Mouse (Mus musculus) heart, postnatal 0 days (tissue): Measurements from ENCODE around the gene Pxdn. TPM values are rescaled to one million over a fixed set of nuclear protein-coding genes. Genes with fewer than 3 reads are reported as not detected.

Experiments used
- ATAC-seq: fragments of 200-750 bp; cut with Nextera tagmentation; 2 replicates; pipeline ENCODE4 v1.8.0; 2017; ENCODE audit warnings: low read depth, moderate number of reproducible peaks, moderate library complexity; ENCODE audit not compliant: insufficient read depth
- DNase-seq: peaks from one replicate; pipeline ENCODE4 v3.0.0-alpha.2; 2016; ENCODE audit warnings: low spot score
- H3K27ac ChIP-seq: fragments of 300-500 bp; sonication (generic); 2 replicates; pipeline ENCODE4 v1.5.1; 2014; ENCODE audit warnings: low read depth, mild to moderate bottlenecking
- H3K27me3 ChIP-seq: fragments of 300-500 bp; sonication (generic); 2 replicates; pipeline ENCODE4 v1.6.1; 2014; ENCODE audit warnings: low read length, mixed read lengths; ENCODE audit not compliant: control insufficient read depth, insufficient read depth
- H3K36me3 ChIP-seq: fragments of 300-500 bp; sonication (generic); replicated peaks from 2 replicates; pipeline ENCODE4 v1.6.1; 2014; ENCODE audit warnings: low read length, mixed read lengths; ENCODE audit not compliant: control insufficient read depth, insufficient read depth
- H3K4me1 ChIP-seq: fragments of 300-500 bp; sonication (generic); 2 replicates; pipeline ENCODE4 v1.6.1; 2014; ENCODE audit warnings: antibody characterized with exemption; ENCODE audit not compliant: control insufficient read depth, insufficient read depth
- H3K4me2 ChIP-seq: fragments of 300-500 bp; sonication (generic); 2 replicates; pipeline ENCODE4 v1.6.1; 2014; ENCODE audit warnings: low read depth, mild to moderate bottlenecking, low read length, moderate library complexity
- H3K4me3 ChIP-seq: fragments of 300-500 bp; sonication (generic); 2 replicates; pipeline ENCODE4 v1.5.1; 2014; ENCODE audit warnings: low read depth, low read length
- H3K9ac ChIP-seq: fragments of 300-500 bp; sonication (generic); replicated peaks from 2 replicates; pipeline ENCODE4 v1.6.1; 2014; ENCODE audit warnings: low read depth, low read length, mixed read lengths
- H3K9me3 ChIP-seq: fragments of 300-500 bp; sonication (generic); replicated peaks from 2 replicates; pipeline ENCODE4 v1.6.1; 2016; ENCODE audit warnings: low read length; ENCODE audit not compliant: control insufficient read depth
- CTCF ChIP-seq: IDR thresholded peaks from 2 replicates; pipeline ENCODE4 v1.5.1; 2016; ENCODE audit warnings: antibody characterized with exemption, control low read depth, low read depth
- EP300 ChIP-seq: IDR thresholded peaks from 2 replicates; pipeline ENCODE4 v1.6.1; 2016; ENCODE audit warnings: antibody characterized with exemption, low read depth
- WGBS: fragments of 180-500 bp; shearing (Covaris S2); extraction: QIAGEN DNeasy Blood & Tissue Kit; methylation state at CpG from one replicate; pipeline ENCODE4 v1.1.7; 2014; 5-methylcytosine and 5-hydroxymethylcytosine counted together
- polyA plus RNA-seq: library from polyadenylated mRNA; unstranded; fragments of >200 nt; fragmentation: Nextera tagmentation; extraction: Ambion mirVana; gene quantifications from 2 replicates; pipeline ENCODE4 v1.2.1, GENCODE M21; 2015
- total RNA-seq: library from RNA; depleted of rRNA; stranded (reverse); fragments of >200 nt; gene quantifications from 2 replicates; pipeline ENCODE4 v1.2.3, GENCODE M21; 2014; ENCODE audit warnings: low replicate concordance

Pxdn gene
- total and polyA plus RNA-seq, 2 experiments from 2014 or later: 49.7 to 144 TPM

DNA sequence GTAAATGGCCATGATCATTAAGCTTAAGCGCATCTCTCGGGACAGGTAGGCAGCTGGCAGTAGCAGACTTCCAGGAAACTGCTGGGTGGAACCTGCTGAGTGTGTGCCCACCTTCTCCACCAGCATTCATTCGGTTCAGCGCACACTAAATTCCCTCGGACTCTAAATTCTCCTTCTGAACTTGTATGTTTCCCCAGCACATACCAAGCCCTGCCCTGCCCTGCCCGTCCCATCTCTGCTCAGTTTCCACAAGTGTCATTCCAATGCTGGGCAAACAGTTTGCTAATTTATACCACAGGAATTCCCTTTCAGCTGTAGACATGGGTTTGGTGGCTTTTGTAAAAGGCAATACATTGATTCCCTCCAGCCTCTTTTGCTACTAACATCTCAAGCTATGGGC lies 27.6 kb downstream of the Pxdn start:
- H3K27me3 ChIP-seq: no peaks in the 10 kb centered on the region
- TF ChIP-seq EP300: no peak
- no peak for TF ChIP-seq CTCF
- no peak for DNase-seq
- H3K9ac ChIP-seq: no peak overlapping the region
- 86% methylated on average over 6 of the region's 6 CpGs for WGBS
- peaks cover 19% of the 10 kb centered on the region for H3K4me1 ChIP-seq
- peaks cover 9% of the 10 kb centered on the region; the same call in 1 of the 2 replicates for H3K36me3 ChIP-seq
- no peak for ATAC-seq
- H3K4me2 ChIP-seq: no peak overlapping the region
- H3K9me3 ChIP-seq: no peaks in the 10 kb centered on the region
- no peak overlapping the region for H3K27ac ChIP-seq
- H3K4me3 ChIP-seq: no peak overlapping the region

DNA sequence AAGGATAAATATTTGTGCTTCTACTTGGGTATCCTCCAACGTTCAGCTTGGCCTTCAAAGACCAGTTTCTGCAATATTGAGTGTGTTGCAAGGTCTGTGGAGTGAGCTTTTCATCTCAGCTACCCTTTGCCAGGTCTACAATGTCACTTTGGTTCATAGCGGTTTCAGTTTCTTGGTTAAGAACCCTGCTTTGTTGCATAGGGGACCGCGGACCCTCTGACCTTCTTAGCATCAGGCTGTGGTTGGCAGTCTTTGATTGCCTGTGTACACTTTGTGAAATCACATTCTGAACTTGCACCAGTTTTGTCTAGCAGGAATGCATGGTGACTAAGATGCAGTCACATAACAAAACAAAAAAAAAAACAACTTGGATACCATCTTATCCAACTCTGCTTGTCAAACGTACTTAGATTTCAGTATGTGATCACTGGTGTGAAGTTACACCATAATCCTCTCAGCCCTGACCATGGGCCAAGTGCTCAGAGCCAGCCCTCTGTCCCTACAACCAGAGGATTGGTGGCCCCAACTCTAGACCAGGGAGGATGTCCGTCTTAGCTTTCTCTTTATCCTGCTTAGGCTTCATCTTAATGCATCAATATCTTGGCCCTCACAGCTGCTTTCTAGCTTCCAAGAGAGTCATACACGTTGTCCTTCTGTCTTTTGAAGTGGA lies 34.5 kb downstream of the Pxdn start:
- Histone ChIP-seq H3K27ac (peak overlapping the region; percentile 41; the same call in 1 of the 2 replicates), H3K4me1 (peaks cover 17% of the 10 kb centered on the region), H3K9me3 (no peaks in the 10 kb centered on the region), H3K36me3 (peaks cover 36% of the 10 kb centered on the region), H3K4me3 (no peak overlapping the region), H3K4me2 (no peak overlapping the region), H3K9ac (no peak overlapping the region), H3K27me3 (no peaks in the 10 kb centered on the region)
- TF ChIP-seq EP300 (no peak), CTCF (no peak)
- DNase-seq (no peak), ATAC-seq (no peak)
- 65% methylated on average over 7 of the region's 7 CpGs for WGBS

DNA sequence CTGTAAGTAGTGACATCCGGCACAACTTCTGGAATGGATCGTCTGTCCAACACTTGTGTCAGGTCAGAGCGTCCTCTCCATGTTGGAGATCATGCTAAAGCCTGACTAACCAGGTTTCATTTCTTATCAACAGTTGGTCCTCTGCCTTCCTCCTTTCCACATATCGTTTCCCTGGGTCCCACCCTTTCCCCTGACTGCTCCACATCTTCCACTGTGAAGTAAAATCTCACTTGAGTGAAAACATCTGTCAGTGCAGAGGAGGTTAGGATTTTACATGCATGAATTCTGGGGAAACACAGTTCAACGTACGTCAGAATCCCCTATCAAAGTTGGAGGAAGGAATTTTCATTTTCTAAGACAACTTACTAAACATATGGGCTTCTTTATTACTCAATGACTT lies 35.1 kb downstream of the Pxdn start:
- H3K4me3 ChIP-seq: no peak overlapping the region
- H3K9ac ChIP-seq: no peak overlapping the region
- peak; percentile 39; the same call in 1 of the 2 replicates for ATAC-seq
- no peaks in the 10 kb centered on the region for H3K27me3 ChIP-seq
- H3K36me3 ChIP-seq: peaks cover 36% of the 10 kb centered on the region
- TF ChIP-seq CTCF (no peak), EP300 (no peak)
- WGBS: 46% methylated on average over 6 of the region's 6 CpGs
- no peaks in the 10 kb centered on the region for H3K9me3 ChIP-seq
- no peak for DNase-seq
- H3K4me1 ChIP-seq: peaks cover 17% of the 10 kb centered on the region
- H3K4me2 ChIP-seq: no peak overlapping the region
- H3K27ac ChIP-seq: peak overlapping the region; percentile 41; the same call in 1 of the 2 replicates

DNA sequence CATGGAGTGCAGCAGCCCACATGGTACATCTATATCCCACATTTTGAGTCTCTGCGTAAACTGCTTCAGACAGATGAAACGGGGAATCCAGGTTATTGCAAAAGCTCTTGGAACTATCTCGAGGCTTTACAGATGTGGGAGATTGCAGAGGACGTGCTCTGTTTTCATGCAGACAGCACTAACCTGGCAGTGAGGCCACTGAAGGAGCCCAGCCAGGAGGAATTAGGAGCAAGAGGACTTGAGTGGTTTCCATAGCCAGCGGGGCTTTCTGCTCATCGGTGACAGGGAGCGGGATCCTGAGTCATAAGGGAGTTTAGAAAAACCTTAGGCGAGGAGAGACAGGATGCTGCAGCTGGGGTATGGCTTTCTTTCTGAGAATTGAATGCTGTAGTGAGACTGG lies 42.7 kb downstream of the Pxdn start:
- H3K4me1 ChIP-seq: peaks cover 14% of the 10 kb centered on the region
- H3K4me3 ChIP-seq: no peak overlapping the region
- 82% methylated on average over 8 of the region's 8 CpGs for WGBS
- DNase-seq (no peak), ATAC-seq (no peak)
- TF ChIP-seq CTCF (no peak), EP300 (no peak)
- no peak overlapping the region for H3K4me2 ChIP-seq
- H3K27me3 ChIP-seq: no peaks in the 10 kb centered on the region
- H3K27ac ChIP-seq: no peak overlapping the region
- peaks cover 79% of the 10 kb centered on the region for H3K36me3 ChIP-seq
- no peak overlapping the region for H3K9ac ChIP-seq
- no peaks in the 10 kb centered on the region for H3K9me3 ChIP-seq

DNA sequence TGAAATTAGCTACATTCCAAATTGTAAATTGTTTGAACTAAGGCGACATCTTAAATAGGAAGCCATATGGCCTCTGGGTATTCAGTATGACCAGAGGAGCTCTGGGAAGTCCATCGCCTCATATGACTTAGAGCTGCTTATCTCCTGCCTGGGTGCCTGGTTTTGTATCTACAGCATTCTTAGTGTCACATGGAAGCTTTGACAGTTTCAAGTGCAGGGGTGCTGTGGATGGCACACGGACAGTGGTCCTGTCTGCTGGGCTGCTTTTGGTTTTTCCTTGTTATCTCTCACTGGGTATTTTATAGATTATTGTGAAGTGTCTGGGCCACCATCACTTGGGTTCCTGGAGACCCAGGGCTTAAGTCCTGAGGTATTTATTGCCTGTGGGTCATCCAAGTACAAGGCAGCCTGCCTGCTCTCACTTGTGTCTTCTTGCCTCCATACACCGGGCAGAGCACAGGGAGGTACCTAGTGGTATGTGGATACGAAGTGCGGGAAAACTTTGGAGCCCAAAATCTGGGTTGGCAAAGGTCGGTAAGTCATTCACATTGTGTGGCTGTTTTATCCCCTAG lies 44.4 kb downstream of the Pxdn start:
- Histone ChIP-seq H3K9me3 (no peaks in the 10 kb centered on the region), H3K4me2 (no peak overlapping the region), H3K27ac (no peak overlapping the region), H3K27me3 (no peaks in the 10 kb centered on the region), H3K9ac (no peak overlapping the region), H3K36me3 (peaks cover 82% of the 10 kb centered on the region), H3K4me3 (no peak overlapping the region), H3K4me1 (peaks cover 14% of the 10 kb centered on the region)
- ATAC-seq (peak; percentile 90), DNase-seq (peak; percentile 53)
- WGBS: 46% methylated on average over 7 of the region's 7 CpGs
- TF ChIP-seq CTCF (no peak), EP300 (peak; percentile 96)

DNA sequence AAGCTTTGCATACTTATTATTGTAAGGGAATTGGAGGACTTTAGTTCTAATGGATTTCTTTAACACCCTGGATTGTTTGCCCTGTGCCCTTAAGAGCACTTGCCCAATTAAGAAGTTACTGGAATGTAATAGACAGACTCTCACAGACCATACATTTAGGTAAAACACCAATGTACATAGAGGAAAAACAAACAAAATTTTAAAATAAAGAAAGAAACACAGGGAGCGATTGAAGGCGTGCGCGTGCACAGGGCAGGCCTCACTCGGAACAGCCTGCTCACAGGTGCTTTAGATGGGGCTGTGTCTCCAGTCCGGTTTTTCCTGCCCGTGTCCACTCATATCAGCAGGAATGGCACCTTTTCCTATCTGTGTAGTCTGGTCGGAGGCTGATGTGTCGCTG lies 45.8 kb downstream of the Pxdn start:
- Histone ChIP-seq H3K9ac (no peak overlapping the region), H3K9me3 (no peaks in the 10 kb centered on the region), H3K27me3 (no peaks in the 10 kb centered on the region), H3K4me1 (peaks cover 14% of the 10 kb centered on the region), H3K4me3 (no peak overlapping the region), H3K27ac (no peak overlapping the region), H3K4me2 (no peak overlapping the region), H3K36me3 (peaks cover 82% of the 10 kb centered on the region)
- TF ChIP-seq CTCF: no peak
- TF ChIP-seq EP300: no peak
- ATAC-seq (no peak), DNase-seq (no peak)
- 95% methylated on average over 9 of the region's 9 CpGs for WGBS
